Mouse (Mus musculus) intestine, embryonic 16.5 days (tissue): Measurements from ENCODE around the gene Ptprn2. TPM values are rescaled to one million over a fixed set of nuclear protein-coding genes. Genes with fewer than 3 reads are reported as not detected.

Experiments
- ATAC-seq: fragments of 200-750 bp; cut with Nextera tagmentation; 2 replicates; pipeline ENCODE4 v1.8.0; 2017; ENCODE audit warnings: moderate TSS enrichment, moderate library complexity
- H3K27ac ChIP-seq: fragments of 300-500 bp; sonication (generic); 2 replicates; pipeline ENCODE4 v1.5.1; 2014; ENCODE audit warnings: mild to moderate bottlenecking, low read length
- H3K27me3 ChIP-seq: fragments of 300-500 bp; sonication (generic); replicated peaks from 2 replicates; pipeline ENCODE4 v1.6.1; 2014; ENCODE audit warnings: low read length, control low read depth, mixed read lengths; ENCODE audit not compliant: control insufficient read depth, insufficient read depth
- H3K36me3 ChIP-seq: fragments of 300-500 bp; sonication (generic); 2 replicates; pipeline ENCODE4 v1.6.1; 2014; ENCODE audit warnings: low read length, control low read depth; ENCODE audit not compliant: control insufficient read depth, insufficient read depth
- H3K4me1 ChIP-seq: fragments of 300-500 bp; sonication (generic); 2 replicates; pipeline ENCODE4 v1.6.1; 2014; ENCODE audit warnings: low read length, control low read depth, mixed read lengths; ENCODE audit not compliant: control insufficient read depth, insufficient read depth
- H3K4me2 ChIP-seq: fragments of 300-500 bp; sonication (generic); 2 replicates; pipeline ENCODE4 v1.6.1; 2014; ENCODE audit warnings: low read depth, low read length, control low read depth
- H3K4me3 ChIP-seq: fragments of 300-500 bp; sonication (generic); 2 replicates; pipeline ENCODE4 v1.5.1; 2014; ENCODE audit warnings: mild to moderate bottlenecking, low read length
- H3K9ac ChIP-seq: fragments of 300-500 bp; sonication (generic); 2 replicates; pipeline ENCODE4 v1.6.1; 2014; ENCODE audit warnings: low read depth, low read length
- H3K9me3 ChIP-seq: fragments of 300-500 bp; sonication (generic); 2 replicates; pipeline ENCODE4 v1.6.1; 2016; ENCODE audit warnings: low read length, control low read depth; ENCODE audit not compliant: control insufficient read depth
- WGBS: fragments of 180-500 bp; shearing (Covaris S2); extraction: QIAGEN DNeasy Blood & Tissue Kit; methylation state at CpG from one replicate; pipeline ENCODE4 v1.1.7; 2014; 5-methylcytosine and 5-hydroxymethylcytosine counted together
- polyA plus RNA-seq: library from polyadenylated mRNA; unstranded; fragments of >200 nt; fragmentation: Nextera tagmentation; extraction: Ambion mirVana; gene quantifications from 2 replicates; pipeline ENCODE4 v1.2.1, GENCODE M21; 2015

Gene Ptprn2
- polyA plus RNA-seq, 1 experiment from 2014 or later: 1.8 TPM

DNA sequence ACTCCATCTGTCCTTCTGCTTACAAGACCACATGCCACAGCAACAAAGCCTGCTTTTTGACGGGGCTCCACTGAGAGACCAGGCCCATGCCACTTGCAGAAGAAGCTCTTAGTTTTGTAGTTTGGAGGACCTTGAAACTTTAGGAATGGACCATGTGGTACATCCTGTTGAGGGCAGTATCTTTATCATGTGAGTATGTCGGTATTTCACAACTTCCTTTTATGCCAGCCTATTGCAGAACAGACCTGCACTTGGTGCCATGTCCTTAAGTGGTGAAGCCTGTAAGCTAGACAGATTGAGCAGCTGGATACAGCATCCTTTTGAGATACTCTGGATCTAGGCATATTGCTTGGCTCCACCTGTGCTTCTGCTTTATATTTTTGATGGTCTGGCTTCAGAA is 12.3 kb upstream of the Ptprn2 start:
- H3K36me3 ChIP-seq: no peaks in the 10 kb centered on the region
- WGBS: 77% methylated on average over 2 of the region's 2 CpGs
- H3K27ac ChIP-seq: no peak overlapping the region
- ATAC-seq: no peak
- no peaks in the 10 kb centered on the region for H3K4me1 ChIP-seq
- H3K9me3 ChIP-seq: no peaks in the 10 kb centered on the region
- no peak overlapping the region for H3K4me2 ChIP-seq
- H3K27me3 ChIP-seq: no peaks in the 10 kb centered on the region
- H3K4me3 ChIP-seq: no peak overlapping the region
- H3K9ac ChIP-seq: no peak overlapping the region

DNA sequence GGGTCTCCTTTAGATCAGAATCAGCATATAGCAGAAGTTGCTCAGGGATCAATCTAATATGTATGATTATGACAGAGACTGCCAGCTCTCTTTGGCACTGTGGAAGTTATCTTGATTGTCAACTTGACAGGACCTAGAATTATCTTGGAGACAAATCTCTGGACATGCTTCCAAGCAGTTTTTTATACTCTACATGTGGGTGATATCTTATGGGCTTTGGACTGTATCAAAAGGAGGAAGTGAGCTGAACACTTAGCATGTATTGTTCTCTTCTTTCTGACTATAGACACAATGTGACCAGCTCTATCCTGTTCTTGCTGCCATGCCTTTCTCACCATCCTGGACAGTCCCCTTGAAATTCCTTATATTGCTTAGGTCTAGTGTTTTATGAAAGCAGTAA is 11.8 kb upstream of the Ptprn2 start:
- ATAC-seq: no peak
- no peak overlapping the region for H3K9ac ChIP-seq
- no peaks in the 10 kb centered on the region for H3K4me1 ChIP-seq
- no peak overlapping the region for H3K27ac ChIP-seq
- H3K9me3 ChIP-seq: no peaks in the 10 kb centered on the region
- no peaks in the 10 kb centered on the region for H3K36me3 ChIP-seq
- no peak overlapping the region for H3K4me2 ChIP-seq
- H3K4me3 ChIP-seq: no peak overlapping the region
- H3K27me3 ChIP-seq: no peaks in the 10 kb centered on the region

DNA sequence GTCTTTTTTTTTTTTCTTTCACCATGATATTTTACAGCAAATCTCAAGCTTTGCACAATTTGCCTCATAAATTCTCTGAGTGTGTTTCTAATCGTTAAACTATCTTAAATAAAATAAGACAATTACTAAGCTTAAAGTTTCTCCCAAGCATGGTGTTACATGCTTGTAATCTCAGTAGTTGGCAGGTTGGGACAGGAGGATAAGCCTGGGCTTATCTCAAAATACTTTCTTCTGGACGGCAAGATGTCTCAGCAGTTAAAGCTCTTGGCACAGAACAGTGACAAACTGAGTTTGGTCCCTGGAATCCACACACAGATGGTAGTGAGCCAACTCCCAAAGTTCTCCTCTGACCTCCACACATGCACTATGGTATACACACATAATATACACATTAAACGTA is 10.8 kb upstream of the Ptprn2 start:
- 63% methylated on average over 3 of the region's 3 CpGs for WGBS
- Histone ChIP-seq H3K4me3 (no peak overlapping the region), H3K4me2 (no peak overlapping the region), H3K9ac (no peak overlapping the region), H3K27ac (no peak overlapping the region), H3K9me3 (no peaks in the 10 kb centered on the region), H3K36me3 (no peaks in the 10 kb centered on the region), H3K4me1 (no peaks in the 10 kb centered on the region), H3K27me3 (no peaks in the 10 kb centered on the region)
- ATAC-seq: no peak

DNA sequence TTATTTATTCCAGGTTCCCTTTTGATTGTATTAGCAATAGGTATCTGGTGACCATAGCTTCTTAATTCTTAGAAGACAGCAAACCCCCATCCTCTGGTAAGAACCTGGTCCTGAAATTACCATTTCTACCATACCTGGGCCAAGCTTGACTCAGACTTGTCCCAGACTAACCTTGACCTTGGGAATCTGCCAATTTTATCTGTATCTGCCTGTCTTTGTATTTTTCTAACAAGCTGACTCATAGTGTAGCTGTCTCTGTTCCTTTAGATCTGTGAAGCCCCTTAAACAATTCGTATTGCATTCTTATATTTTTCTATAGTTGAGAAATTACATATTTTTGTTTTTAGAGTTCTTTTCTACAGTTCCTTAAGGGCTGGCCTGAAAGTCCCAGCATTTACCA is 6.7 kb upstream of the Ptprn2 start:
- Histone ChIP-seq H3K36me3 (no peaks in the 10 kb centered on the region), H3K27me3 (no peaks in the 10 kb centered on the region), H3K4me3 (no peak overlapping the region), H3K9me3 (no peaks in the 10 kb centered on the region), H3K9ac (no peak overlapping the region), H3K27ac (no peak overlapping the region), H3K4me1 (no peaks in the 10 kb centered on the region), H3K4me2 (no peak overlapping the region)
- 53% methylated on average over 1 of the region's 1 CpGs for WGBS
- ATAC-seq: no peak

DNA sequence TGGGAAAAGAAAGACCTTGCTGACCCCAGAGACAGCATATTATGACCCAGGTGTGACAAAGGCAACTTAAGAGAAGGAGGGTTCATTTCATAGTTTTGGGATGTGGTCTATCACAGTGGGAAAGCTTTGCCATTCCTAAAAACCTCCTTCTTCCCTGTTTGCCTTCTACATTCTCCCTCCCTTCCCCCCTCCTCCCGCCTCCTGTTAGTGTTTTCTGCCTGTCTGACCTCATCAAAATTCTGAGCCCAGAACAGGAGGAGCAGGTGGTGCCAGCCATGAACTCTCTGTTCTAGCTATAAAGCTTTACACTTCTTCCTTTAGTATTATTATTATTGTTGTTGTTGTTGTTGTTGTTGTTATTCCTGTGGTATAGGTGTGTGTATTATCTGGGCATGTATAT is 3.6 kb upstream of the Ptprn2 start:
- Histone ChIP-seq H3K9ac (no peak overlapping the region), H3K4me1 (peaks cover 7% of the 10 kb centered on the region), H3K4me2 (no peak overlapping the region), H3K27ac (no peak overlapping the region), H3K4me3 (no peak overlapping the region), H3K9me3 (no peaks in the 10 kb centered on the region), H3K36me3 (no peaks in the 10 kb centered on the region), H3K27me3 (peaks cover 10% of the 10 kb centered on the region)
- WGBS: 76% methylated on average over 1 of the region's 1 CpGs
- ATAC-seq: no peak

DNA sequence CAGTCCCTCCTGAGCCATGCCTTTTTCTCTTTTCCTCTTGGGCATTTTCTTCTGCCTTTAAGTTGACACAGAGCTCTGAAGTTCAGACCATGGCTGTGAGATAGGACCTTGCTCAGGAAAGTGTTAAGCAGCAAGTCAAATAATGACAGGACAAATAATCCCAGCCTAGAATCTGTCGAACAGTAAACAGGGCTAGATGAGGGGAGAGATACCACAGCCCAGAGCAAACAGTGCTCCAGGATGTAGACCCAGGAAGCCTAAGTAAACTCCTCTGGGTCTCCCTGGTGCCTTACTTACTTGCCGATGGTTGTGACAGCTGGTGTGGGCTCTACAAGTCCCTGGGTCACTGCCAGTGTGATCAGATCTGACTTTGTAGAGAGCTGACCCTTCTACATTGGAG is 1.9 kb upstream of the Ptprn2 start:
- H3K4me3 ChIP-seq: no peak overlapping the region
- H3K4me1 ChIP-seq: peaks cover 7% of the 10 kb centered on the region
- no peaks in the 10 kb centered on the region for H3K9me3 ChIP-seq
- H3K36me3 ChIP-seq: no peaks in the 10 kb centered on the region
- H3K27ac ChIP-seq: no peak overlapping the region
- H3K9ac ChIP-seq: no peak overlapping the region
- H3K4me2 ChIP-seq: no peak overlapping the region
- 17% methylated on average over 2 of the region's 2 CpGs for WGBS
- peak; percentile 29 for ATAC-seq
- H3K27me3 ChIP-seq: peaks cover 10% of the 10 kb centered on the region

DNA sequence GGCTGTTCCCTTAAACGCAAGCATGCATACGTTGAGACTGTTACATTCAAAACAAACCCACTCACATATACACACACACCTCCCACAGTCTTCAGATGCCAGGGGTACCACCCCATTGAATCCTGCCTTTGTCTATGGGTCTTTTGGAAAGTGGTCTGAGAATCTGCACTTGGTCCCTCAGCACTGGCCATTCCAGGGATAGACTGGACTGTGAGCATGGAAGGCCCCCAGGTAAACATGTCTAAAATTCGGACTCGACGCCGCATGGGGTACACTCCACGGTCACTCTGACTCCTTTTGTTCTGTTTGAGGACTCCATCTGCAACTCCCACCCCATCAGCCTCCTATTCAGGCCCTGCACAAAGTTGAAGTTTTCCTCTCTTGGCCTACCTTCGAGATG is 529 bp upstream of the Ptprn2 start:
- 76% methylated on average over 8 of the region's 8 CpGs for WGBS
- Histone ChIP-seq H3K27me3 (peaks cover 10% of the 10 kb centered on the region), H3K9me3 (no peaks in the 10 kb centered on the region), H3K9ac (no peak overlapping the region), H3K36me3 (no peaks in the 10 kb centered on the region), H3K27ac (no peak overlapping the region), H3K4me3 (peak overlapping the region; percentile 61), H3K4me1 (peaks cover 7% of the 10 kb centered on the region), H3K4me2 (peak overlapping the region; percentile 99)
- no peak for ATAC-seq

DNA sequence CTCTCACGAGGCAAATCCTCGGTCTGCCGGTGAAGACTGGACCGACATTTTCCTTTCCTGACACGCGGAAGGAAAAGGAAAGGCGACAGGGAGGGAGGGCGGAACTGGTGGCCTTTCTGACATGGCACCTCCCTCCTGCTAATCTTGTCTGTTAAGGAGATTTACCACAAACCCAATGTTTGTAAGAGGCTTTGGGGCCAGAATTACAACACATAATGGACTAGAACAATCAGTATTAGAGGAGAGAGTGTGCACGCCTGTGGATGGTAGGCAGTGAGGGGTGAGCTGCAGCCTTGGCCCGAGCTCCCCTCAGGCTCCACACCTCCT is 847 bp downstream of the Ptprn2 start:
- Histone ChIP-seq H3K27ac (no peak overlapping the region), H3K4me1 (peaks cover 7% of the 10 kb centered on the region), H3K27me3 (peaks cover 10% of the 10 kb centered on the region), H3K36me3 (no peaks in the 10 kb centered on the region), H3K4me3 (peak overlapping the region; percentile 61), H3K9me3 (no peaks in the 10 kb centered on the region), H3K9ac (0 out of 2 replicates have a peak overlapping the region, but pooled peaks have one; percentile 55), H3K4me2 (peak overlapping the region; percentile 99)
- 7% methylated on average over 10 of the region's 10 CpGs for WGBS
- no peak for ATAC-seq

DNA sequence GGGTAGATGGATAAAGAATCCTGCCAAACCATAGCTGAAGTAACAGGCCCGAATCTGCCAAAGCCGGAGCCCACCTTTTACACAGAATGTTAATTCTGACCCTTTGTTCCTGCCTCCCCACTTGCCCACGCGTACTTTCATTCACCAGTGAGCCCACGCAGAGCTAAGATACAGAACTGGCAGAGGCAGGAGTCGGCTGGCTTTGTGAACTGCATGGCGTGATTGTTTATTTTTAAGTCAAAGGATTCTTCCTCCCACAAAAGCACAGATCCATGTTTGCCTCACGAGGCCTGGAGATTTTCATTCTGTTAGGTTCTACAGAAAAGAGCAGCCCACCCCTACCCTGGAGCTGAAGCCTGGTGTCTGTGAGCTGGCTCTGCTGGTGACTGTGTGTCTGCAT is 3.3 kb downstream of the Ptprn2 start:
- H3K27me3 ChIP-seq: peaks cover 10% of the 10 kb centered on the region
- no peaks in the 10 kb centered on the region for H3K9me3 ChIP-seq
- no peak overlapping the region for H3K4me2 ChIP-seq
- H3K4me1 ChIP-seq: peaks cover 7% of the 10 kb centered on the region
- ATAC-seq: no peak
- no peak overlapping the region for H3K9ac ChIP-seq
- no peaks in the 10 kb centered on the region for H3K36me3 ChIP-seq
- H3K4me3 ChIP-seq: no peak overlapping the region
- H3K27ac ChIP-seq: no peak overlapping the region
- WGBS: 43% methylated on average over 8 of the region's 8 CpGs

DNA sequence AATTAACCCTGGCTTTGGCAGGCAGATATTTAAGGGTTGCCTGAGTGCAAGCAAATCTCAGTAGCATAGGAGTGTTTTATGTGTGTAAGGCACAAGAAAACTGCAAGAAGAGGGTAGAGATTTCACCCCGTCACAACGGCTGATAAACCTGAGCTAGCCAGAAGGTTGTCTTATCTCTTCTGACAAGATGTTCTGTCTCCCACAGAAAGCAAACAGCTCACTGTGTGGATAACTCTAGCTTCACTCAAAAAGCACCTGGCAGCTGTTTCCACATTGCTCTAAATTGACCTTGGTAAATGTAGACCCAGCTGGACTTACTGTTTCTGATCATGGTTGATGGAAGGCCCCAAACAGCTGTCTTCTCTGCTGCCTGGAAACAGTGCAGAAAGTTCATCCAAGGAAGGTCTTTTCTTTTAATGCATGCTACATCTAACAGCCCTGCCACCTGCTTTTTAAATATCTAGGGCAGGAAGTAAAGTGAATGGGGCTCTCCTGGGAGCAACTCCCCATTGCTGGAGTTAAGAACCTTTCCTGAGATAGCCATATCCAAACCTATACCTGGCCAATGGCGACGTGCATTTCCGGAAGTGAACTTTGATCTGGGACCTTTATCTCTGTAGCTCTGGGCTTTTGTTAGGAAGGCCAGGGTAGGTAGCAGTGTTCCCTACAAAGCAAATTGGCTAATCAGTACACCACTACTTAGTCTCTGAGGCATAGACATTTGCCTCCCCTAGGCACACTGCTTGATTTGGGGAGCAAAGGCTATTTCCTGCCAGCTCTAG is 5.2 kb downstream of the Ptprn2 start:
- Histone ChIP-seq H3K27ac (no peak overlapping the region), H3K9me3 (no peaks in the 10 kb centered on the region), H3K4me2 (no peak overlapping the region), H3K4me1 (peaks cover 7% of the 10 kb centered on the region), H3K4me3 (no peak overlapping the region), H3K9ac (no peak overlapping the region), H3K27me3 (peaks cover 9% of the 10 kb centered on the region), H3K36me3 (no peaks in the 10 kb centered on the region)
- WGBS: 65% methylated on average over 5 of the region's 5 CpGs
- ATAC-seq: peak; percentile 52
